Mouse (Mus musculus) forebrain, embryonic 16.5 days (tissue): ENCODE results near the gene Fam181a. TPM values are rescaled to one million over a fixed set of nuclear protein-coding genes. Genes with fewer than 3 reads are reported as not detected.

ENCODE experiments used
- ATAC-seq: fragments of 200-750 bp; cut with Nextera tagmentation; 2 replicates; pipeline ENCODE4 v1.8.0; 2017; ENCODE audit warnings: mild to moderate bottlenecking, moderate library complexity
- H3K27ac ChIP-seq: fragments of 300-500 bp; sonication (generic); 2 replicates; pipeline ENCODE4 v1.5.1; 2014; ENCODE audit warnings: low read length, control low read depth
- H3K27me3 ChIP-seq: fragments of 300-500 bp; sonication (generic); replicated peaks from 2 replicates; pipeline ENCODE4 v1.6.1; 2014; ENCODE audit warnings: low read length; ENCODE audit not compliant: control insufficient read depth, insufficient read depth
- H3K36me3 ChIP-seq: fragments of 300-500 bp; sonication (generic); 2 replicates; pipeline ENCODE4 v1.6.1; 2014; ENCODE audit not compliant: control insufficient read depth, insufficient read depth
- H3K4me1 ChIP-seq: fragments of 300-500 bp; sonication (generic); replicated peaks from 2 replicates; pipeline ENCODE4 v1.6.1; 2014; ENCODE audit warnings: low read length; ENCODE audit not compliant: control insufficient read depth, insufficient read depth
- H3K4me2 ChIP-seq: fragments of 300-500 bp; sonication (generic); 2 replicates; pipeline ENCODE4 v1.6.1; 2014; ENCODE audit warnings: mild to moderate bottlenecking, low read length, control low read depth
- H3K4me3 ChIP-seq: fragments of 300-500 bp; sonication (generic); replicated peaks from 2 replicates; pipeline ENCODE4 v1.5.1; 2014; ENCODE audit warnings: mild to moderate bottlenecking, low read length, control low read depth
- H3K9ac ChIP-seq: fragments of 300-500 bp; sonication (generic); replicated peaks from 2 replicates; pipeline ENCODE4 v1.6.1; 2014; ENCODE audit warnings: low read depth, low read length, control low read depth
- H3K9me3 ChIP-seq: fragments of 300-500 bp; sonication (generic); 2 replicates; pipeline ENCODE4 v1.6.1; 2016; ENCODE audit warnings: low read length; ENCODE audit not compliant: control insufficient read depth
- WGBS: fragments of 180-500 bp; shearing (Covaris S2); extraction: QIAGEN DNeasy Blood & Tissue Kit; methylation state at CpG from one replicate; pipeline ENCODE4 v1.1.7; 2014; 5-methylcytosine and 5-hydroxymethylcytosine counted together
- polyA plus RNA-seq: library from polyadenylated mRNA; unstranded; fragments of >200 nt; fragmentation: Nextera tagmentation; extraction: Ambion mirVana; gene quantifications from 2 replicates; pipeline ENCODE4 v1.2.1, GENCODE M21; 2015

The Fam181a gene
- 2.5 and 3.0 TPM in 2 replicates for polyA plus RNA-seq

DNA sequence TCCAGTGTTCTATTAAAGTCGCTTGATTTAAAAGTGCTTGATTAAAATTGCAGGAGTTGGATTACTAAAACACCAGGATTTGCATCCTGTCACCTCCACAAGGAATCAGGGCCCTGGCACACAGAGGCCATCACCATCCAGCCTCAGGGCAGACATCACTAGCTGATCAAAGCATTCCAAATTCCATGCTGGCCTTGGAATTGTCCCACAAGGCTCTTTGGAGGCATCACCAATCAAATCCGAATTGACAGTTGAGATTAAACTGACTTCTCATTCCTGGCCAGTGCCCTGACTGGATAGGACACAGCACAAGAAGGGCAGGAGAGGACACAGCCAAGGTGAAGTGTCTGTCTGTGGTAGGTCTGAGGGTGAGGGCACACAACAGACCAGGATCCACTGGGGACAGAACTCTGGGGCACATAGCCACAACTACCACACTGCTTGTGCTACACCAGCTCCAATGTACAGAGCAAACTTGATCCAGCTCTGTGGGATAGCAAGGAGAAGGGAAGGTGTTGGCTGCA lies at the start of gene Fam181a:
Gene Fam181a (plus strand): TSS at position 232 of the 524 bp plus-strand sequence.
- Histone ChIP-seq H3K27ac (no peak within 1 kb of the TSS), H3K36me3 (no peaks in the 10 kb centered on the region), H3K9ac (no peak within 1 kb of the TSS), H3K27me3 (no peaks in the 10 kb centered on the region), H3K4me2 (no peak within 1 kb of the TSS), H3K4me3 (no peak within 1 kb of the TSS), H3K4me1 (peaks cover 20% of the 10 kb centered on the region), H3K9me3 (no peaks in the 10 kb centered on the region)
- ATAC-seq, result no peak
- 81% methylated on average over 2 of the region's 2 CpGs for WGBS

GRCm38 (mm10) chr12:103262017-103262865 lies 48.5 kb upstream of the Fam181a start:
- no peaks in the 10 kb centered on the region for H3K27me3 ChIP-seq
- 56% methylated on average over 13 of the region's 13 CpGs for WGBS
- H3K4me2 ChIP-seq, result no peak overlapping the region
- H3K36me3 ChIP-seq, result no peaks in the 10 kb centered on the region
- no peak overlapping the region for H3K4me3 ChIP-seq
- no peaks in the 10 kb centered on the region for H3K9me3 ChIP-seq
- H3K9ac ChIP-seq, result no peak overlapping the region
- no peaks in the 10 kb centered on the region for H3K4me1 ChIP-seq
- no peak for ATAC-seq
- no peak overlapping the region for H3K27ac ChIP-seq

DNA sequence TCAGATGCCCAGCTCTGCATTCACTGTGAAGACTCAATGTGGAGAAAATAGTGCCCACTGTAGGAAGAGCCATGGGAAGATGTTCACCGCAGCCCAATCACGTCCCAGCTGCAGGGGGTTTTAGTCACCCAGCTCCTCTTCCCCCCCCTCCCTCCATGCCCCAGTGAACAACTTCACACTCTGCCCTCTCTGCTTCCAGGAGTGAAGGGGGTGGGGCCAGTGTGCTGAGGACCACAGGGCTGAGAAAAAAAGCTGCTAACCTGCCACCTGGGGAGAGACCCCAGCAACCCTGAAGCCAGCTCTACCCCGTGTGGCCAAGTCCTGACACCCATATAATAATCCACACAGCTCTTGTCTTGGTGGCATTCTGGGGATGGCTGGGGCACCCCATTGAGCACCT lies 44.2 kb upstream of the Fam181a start:
- Histone ChIP-seq H3K36me3 (no peaks in the 10 kb centered on the region), H3K4me2 (no peak overlapping the region), H3K27ac (no peak overlapping the region), H3K27me3 (no peaks in the 10 kb centered on the region), H3K9me3 (no peaks in the 10 kb centered on the region), H3K9ac (no peak overlapping the region), H3K4me1 (no peaks in the 10 kb centered on the region), H3K4me3 (no peak overlapping the region)
- 33% methylated on average over 3 of the region's 3 CpGs for WGBS
- no peak for ATAC-seq

- H3K4me1 ChIP-seq, result no peaks in the 10 kb centered on the region
- no peak for ATAC-seq
- H3K4me3 ChIP-seq, result no peak overlapping the region
- 87% methylated on average over 3 of the region's 3 CpGs for WGBS
- H3K9me3 ChIP-seq, result no peaks in the 10 kb centered on the region
- H3K9ac ChIP-seq, result no peak overlapping the region
- no peaks in the 10 kb centered on the region for H3K27me3 ChIP-seq
- H3K4me2 ChIP-seq, result no peak overlapping the region
- H3K36me3 ChIP-seq, result no peaks in the 10 kb centered on the region
- H3K27ac ChIP-seq, result no peak overlapping the region
Observed at GRCm38 (mm10) chr12:103272176-103272575, 38.6 kb upstream of the Fam181a start.

- no peaks in the 10 kb centered on the region for H3K36me3 ChIP-seq
- no peaks in the 10 kb centered on the region for H3K27me3 ChIP-seq
- no peaks in the 10 kb centered on the region for H3K4me1 ChIP-seq
- H3K4me2 ChIP-seq, result no peak overlapping the region
- no peak for ATAC-seq
- peaks cover 3% of the 10 kb centered on the region for H3K9me3 ChIP-seq
- H3K9ac ChIP-seq, result no peak overlapping the region
- WGBS, result 66% methylated on average over 6 of the region's 6 CpGs
- no peak overlapping the region for H3K27ac ChIP-seq
- H3K4me3 ChIP-seq, result no peak overlapping the region
Observed at GRCm38 (mm10) chr12:103273051-103273450, 37.7 kb upstream of the Fam181a start.

DNA sequence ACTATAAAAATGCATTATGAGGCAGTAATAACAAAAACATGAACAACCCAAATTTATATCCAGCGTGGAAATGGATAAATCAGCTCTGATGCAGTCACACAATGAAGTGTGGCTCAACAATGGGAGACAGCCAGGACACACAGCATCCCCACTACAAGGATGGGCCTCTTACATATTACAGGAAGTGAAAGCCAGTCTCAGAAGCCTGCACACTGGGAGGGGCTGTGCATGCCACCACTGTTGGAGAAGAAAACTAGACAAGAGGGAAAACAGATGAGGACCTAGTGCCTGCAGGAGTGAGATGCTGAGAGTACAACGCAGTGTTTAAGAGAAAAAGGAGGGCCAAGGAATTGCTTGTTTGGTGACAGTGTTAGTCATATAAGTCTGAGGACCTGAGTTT lies 37.0 kb upstream of the Fam181a start:
- WGBS, result 84% methylated on average over 2 of the region's 2 CpGs
- H3K4me1 ChIP-seq, result no peaks in the 10 kb centered on the region
- no peaks in the 10 kb centered on the region for H3K27me3 ChIP-seq
- H3K9me3 ChIP-seq, result peaks cover 4% of the 10 kb centered on the region
- no peak overlapping the region for H3K27ac ChIP-seq
- no peak overlapping the region for H3K4me3 ChIP-seq
- H3K9ac ChIP-seq, result no peak overlapping the region
- no peak overlapping the region for H3K4me2 ChIP-seq
- no peaks in the 10 kb centered on the region for H3K36me3 ChIP-seq
- ATAC-seq, result no peak

DNA sequence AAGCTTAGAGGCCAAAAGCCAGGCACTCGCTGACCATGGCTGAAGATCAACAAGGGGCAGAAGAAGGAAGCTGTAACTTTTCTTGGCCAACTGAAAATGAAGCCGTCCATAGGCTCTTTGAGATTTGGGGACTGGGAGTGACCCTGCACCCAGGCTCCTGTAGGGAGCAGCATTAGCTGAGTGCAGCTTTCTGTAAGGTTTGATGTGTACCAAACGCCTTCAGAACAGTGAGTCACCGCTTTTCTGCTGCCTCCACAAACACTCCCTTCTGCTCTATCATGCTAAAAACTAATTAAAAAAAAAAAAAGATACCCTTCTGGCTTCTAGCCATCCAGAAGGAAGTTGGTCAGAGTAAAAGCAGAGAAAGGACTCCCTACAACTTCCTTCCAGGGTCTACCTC lies 34.4 kb upstream of the Fam181a start:
- H3K9me3 ChIP-seq, result peaks cover 4% of the 10 kb centered on the region
- WGBS, result 79% methylated on average over 4 of the region's 4 CpGs
- no peak overlapping the region for H3K9ac ChIP-seq
- H3K4me2 ChIP-seq, result no peak overlapping the region
- no peaks in the 10 kb centered on the region for H3K36me3 ChIP-seq
- H3K27me3 ChIP-seq, result no peaks in the 10 kb centered on the region
- H3K27ac ChIP-seq, result no peak overlapping the region
- ATAC-seq, result no peak
- H3K4me3 ChIP-seq, result no peak overlapping the region
- no peaks in the 10 kb centered on the region for H3K4me1 ChIP-seq

DNA sequence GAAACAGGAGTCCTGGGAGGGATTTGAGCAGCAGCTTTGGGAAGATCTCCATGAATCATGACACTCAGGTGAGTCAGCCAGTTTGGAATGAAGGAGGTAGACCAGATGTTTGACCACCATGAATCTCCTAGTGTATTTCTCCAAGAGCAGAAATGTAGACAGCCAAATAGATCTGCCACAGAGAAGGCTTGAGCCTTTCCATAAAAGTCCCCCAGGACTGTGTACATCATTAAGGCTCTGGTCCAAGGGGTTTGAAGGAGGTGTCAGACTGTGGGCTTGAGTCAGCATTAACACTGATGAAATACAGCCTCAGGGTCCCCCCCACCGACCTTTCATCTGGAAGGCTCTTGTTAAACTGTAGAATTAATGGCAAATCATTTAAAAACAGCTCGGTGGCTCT lies 29.3 kb upstream of the Fam181a start:
- Histone ChIP-seq H3K4me2 (no peak overlapping the region), H3K9me3 (peaks cover 4% of the 10 kb centered on the region), H3K4me1 (no peaks in the 10 kb centered on the region), H3K36me3 (no peaks in the 10 kb centered on the region), H3K27ac (no peak overlapping the region), H3K9ac (no peak overlapping the region), H3K27me3 (no peaks in the 10 kb centered on the region), H3K4me3 (no peak overlapping the region)
- ATAC-seq, result no peak
- 78% methylated on average over 2 of the region's 2 CpGs for WGBS

- 75% methylated on average over 4 of the region's 4 CpGs for WGBS
- no peak overlapping the region for H3K9ac ChIP-seq
- peaks cover 4% of the 10 kb centered on the region for H3K9me3 ChIP-seq
- H3K27me3 ChIP-seq, result no peaks in the 10 kb centered on the region
- H3K27ac ChIP-seq, result no peak overlapping the region
- H3K4me1 ChIP-seq, result no peaks in the 10 kb centered on the region
- no peak overlapping the region for H3K4me3 ChIP-seq
- H3K36me3 ChIP-seq, result no peaks in the 10 kb centered on the region
- H3K4me2 ChIP-seq, result no peak overlapping the region
- no peak for ATAC-seq
Observed at GRCm38 (mm10) chr12:103281912-103282311, 28.9 kb upstream of the Fam181a start.
